Mouse (Mus musculus) bone marrow, adult 2 months (tissue): ENCODE measurements at regions not wholly inside any gene's neighbourhood (a gene's known extent, or its start where the extent isn't known, plus 50 kb on each side); places are given as distances from the start of the nearest gene placed in this dataset.

Experiments
- CTCF ChIP-seq: fragments of 200-500 bp; IDR thresholded peaks from 2 replicates; pipeline ENCODE4 v1.5.1; 2011; ENCODE audit warnings: low read length, control low read depth; ENCODE audit not compliant: control insufficient read depth, insufficient read depth
- POLR2A ChIP-seq: fragments of 200-500 bp; IDR thresholded peaks from 2 replicates; pipeline ENCODE4 v1.6.1; 2011; ENCODE audit warnings: low read depth, mild to moderate bottlenecking, control low read depth, low read length, borderline replicate concordance; ENCODE audit not compliant: control insufficient read depth

GRCm38 (mm10) chr5:67496710-67497109 lies 68.6 kb upstream of the Bend4 start:
- TF ChIP-seq CTCF (no peak), POLR2A (no peak)
